Mouse (Mus musculus) heart, embryonic 14.5 days (tissue): ENCODE measurements around the gene Lmf2. TPM values are rescaled to one million over a fixed set of nuclear protein-coding genes. Genes with fewer than 3 reads are reported as not detected.

ENCODE experiments used
- ATAC-seq: fragments of 200-750 bp; cut with Nextera tagmentation; 2 replicates; pipeline ENCODE4 v1.8.0; 2017; ENCODE audit warnings: low read depth, moderate TSS enrichment; ENCODE audit not compliant: insufficient number of reproducible peaks, insufficient read depth, low FRiP score
- H3K27ac ChIP-seq, 2 experiments: fragments of 200-500 bp in 1 of 2; fragments of 300-500 bp in 1 of 2; sonication (generic) in 1 of 2; replicated peaks in 1 of 2; 2 replicates each; pipeline ENCODE4 v1.5.1; 2012 to 2014; ENCODE audit warnings: low read depth in 2 of 2, low read length in 2 of 2, control low read depth in 1 of 2, mild to moderate bottlenecking in 1 of 2, mixed read lengths in 1 of 2; ENCODE audit not compliant: control insufficient read depth in 1 of 2, insufficient read depth in 1 of 2
- H3K27me3 ChIP-seq: fragments of 300-500 bp; sonication (generic); 2 replicates; pipeline ENCODE4 v1.6.1; 2014; ENCODE audit warnings: mild to moderate bottlenecking, low read length, control low read depth; ENCODE audit not compliant: control insufficient read depth, insufficient read depth
- H3K36me3 ChIP-seq: fragments of 300-500 bp; sonication (generic); 2 replicates; pipeline ENCODE4 v1.6.1; 2014; ENCODE audit warnings: mild to moderate bottlenecking, control low read depth, low read length, mixed read lengths; ENCODE audit not compliant: control insufficient read depth, insufficient read depth
- H3K4me1 ChIP-seq, 2 experiments: fragments of 200-500 bp in 1 of 2; fragments of 300-500 bp in 1 of 2; sonication (generic) in 1 of 2; 2 replicates each; pipeline ENCODE4 v1.6.1; 2012 to 2014; ENCODE audit warnings: low read length in 2 of 2, control low read depth in 1 of 2, mixed read lengths in 1 of 2; ENCODE audit not compliant: control insufficient read depth in 2 of 2, insufficient read depth in 2 of 2
- H3K4me2 ChIP-seq: fragments of 300-500 bp; sonication (generic); 2 replicates; pipeline ENCODE4 v1.6.1; 2014; ENCODE audit warnings: mild to moderate bottlenecking, low read length
- H3K4me3 ChIP-seq, 2 experiments: fragments of 200-500 bp in 1 of 2; fragments of 300-500 bp in 1 of 2; sonication (generic) in 1 of 2; 2 replicates each; pipeline ENCODE4 v1.5.1; 2012 to 2014; ENCODE audit warnings: low read length in 2 of 2, mild to moderate bottlenecking in 2 of 2, control low read depth in 1 of 2, low read depth in 1 of 2, moderate library complexity in 1 of 2; ENCODE audit not compliant: control insufficient read depth in 1 of 2, insufficient read depth in 1 of 2
- H3K9ac ChIP-seq: fragments of 300-500 bp; sonication (generic); 2 replicates; pipeline ENCODE4 v1.6.1; 2014; ENCODE audit warnings: mild to moderate bottlenecking, low read length
- H3K9me3 ChIP-seq: fragments of 300-500 bp; sonication (generic); 2 replicates; pipeline ENCODE4 v1.6.1; 2016; ENCODE audit warnings: low read length, control low read depth; ENCODE audit not compliant: control insufficient read depth
- WGBS: fragments of 180-500 bp; shearing (Covaris S2); extraction: QIAGEN DNeasy Blood & Tissue Kit; methylation state at CpG from one replicate; pipeline ENCODE4 v1.1.7; 2014; 5-methylcytosine and 5-hydroxymethylcytosine counted together
- polyA plus RNA-seq: library from polyadenylated mRNA; unstranded; fragments of >200 nt; fragmentation: Nextera tagmentation; extraction: Ambion mirVana; gene quantifications from 2 replicates; pipeline ENCODE4 v1.2.1, GENCODE M21; 2014

Lmf2 gene
- polyA plus RNA-seq, 1 experiment from 2014 or later = 36.2 TPM

DNA sequence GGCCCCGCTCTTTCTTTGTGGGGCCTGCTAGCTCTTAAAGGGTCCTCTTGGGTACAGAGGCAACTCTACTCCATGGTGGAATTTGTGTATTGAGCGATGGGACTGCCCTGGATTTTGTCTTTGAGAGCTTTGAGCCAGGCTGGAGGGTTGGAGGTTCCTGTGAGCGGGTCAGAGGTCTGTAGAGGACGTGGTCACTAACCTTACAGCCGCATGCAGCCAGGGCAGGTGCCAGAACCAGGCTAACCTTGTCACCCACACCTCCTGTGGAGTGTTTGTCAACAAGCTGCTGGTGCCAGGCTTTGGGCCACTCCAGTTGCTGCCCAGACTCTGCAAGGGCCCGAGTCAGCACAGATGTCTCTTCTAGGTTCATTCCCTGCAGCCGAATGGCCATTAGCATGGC, 20.6 kb upstream of the Lmf2 start:
- Histone ChIP-seq H3K4me3 (no peak overlapping the region), H3K9ac (no peak overlapping the region), H3K4me1 (peaks cover 25 to 27% of the 10 kb centered on the region in 2 experiments), H3K9me3 (no peaks in the 10 kb centered on the region), H3K4me2 (no peak overlapping the region), H3K27me3 (peaks cover 47% of the 10 kb centered on the region), H3K36me3 (peaks cover 18% of the 10 kb centered on the region), H3K27ac (no peak overlapping the region)
- WGBS = 73% methylated on average over 7 of the region's 7 CpGs
- no peak for ATAC-seq

DNA sequence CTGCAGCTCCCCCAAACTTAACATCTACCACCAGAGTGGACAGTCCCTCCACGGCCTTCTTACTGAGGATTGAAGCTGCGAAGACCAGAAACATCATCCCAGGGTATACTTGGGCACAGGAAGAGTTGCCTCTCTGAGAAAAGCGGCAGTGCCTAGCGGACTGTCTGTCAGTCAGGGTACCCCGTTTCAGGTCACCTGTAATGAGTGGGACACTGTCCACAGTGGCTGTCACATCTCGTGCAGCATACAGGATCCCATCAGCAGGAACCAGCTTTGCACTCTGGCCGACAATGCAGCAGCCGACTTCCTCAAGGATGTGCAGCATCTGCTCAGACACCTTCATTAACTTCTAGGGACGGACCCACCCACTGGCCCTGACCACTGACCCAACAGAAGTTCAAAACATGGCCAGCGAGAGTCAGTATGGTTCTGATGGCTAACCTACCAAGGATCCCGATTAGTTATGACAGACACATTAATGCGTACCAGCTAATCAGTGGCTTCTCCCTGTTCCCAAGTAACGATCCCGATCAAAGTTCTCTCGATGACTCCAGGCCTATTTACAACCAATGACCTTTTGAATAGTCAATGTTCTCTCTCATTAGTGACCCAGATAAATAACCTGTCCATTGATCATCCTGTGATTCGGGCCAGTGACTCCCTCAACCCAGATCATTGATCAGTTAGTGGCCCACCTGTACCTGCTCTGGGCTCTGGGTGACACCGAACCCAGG, 19.5 kb upstream of the Lmf2 start:
- Histone ChIP-seq H3K9me3 (no peaks in the 10 kb centered on the region), H3K27me3 (peaks cover 41% of the 10 kb centered on the region), H3K4me3 (no peak overlapping the region), H3K4me1 (peaks cover 25 to 27% of the 10 kb centered on the region in 2 experiments), H3K4me2 (no peak overlapping the region), H3K36me3 (peaks cover 29% of the 10 kb centered on the region), H3K9ac (no peak overlapping the region; the same call in 1 of the 2 replicates), H3K27ac (no peak overlapping the region)
- 93% methylated on average over 17 of the region's 17 CpGs for WGBS
- no peak for ATAC-seq

GRCm38 (mm10) chr15:89374340-89374739, 18.9 kb upstream of the Lmf2 start:
- H3K36me3 ChIP-seq = peaks cover 35% of the 10 kb centered on the region
- ATAC-seq = no peak
- peaks cover 21 to 24% of the 10 kb centered on the region in 2 experiments for H3K4me1 ChIP-seq
- H3K4me3 ChIP-seq = peak overlapping the region; percentile 59 to 77
- peak overlapping the region; percentile 18 to 93; a peak in 3 of 4 replicates for H3K27ac ChIP-seq
- no peaks in the 10 kb centered on the region for H3K9me3 ChIP-seq
- 43% methylated on average over 9 of the region's 9 CpGs for whole genome bisulfite sequencing
- H3K27me3 ChIP-seq = peaks cover 35% of the 10 kb centered on the region
- peak overlapping the region; percentile 93 for H3K4me2 ChIP-seq
- H3K9ac ChIP-seq = peak overlapping the region; percentile 84

GRCm38 (mm10) chr15:89373762-89374248, 18.3 kb upstream of the Lmf2 start, which contains the start of gene Sco2:
Sco2 (minus strand) TSS chr15:89373846.
- Histone ChIP-seq H3K4me1 (peaks cover 16 to 20% of the 10 kb centered on the region in 2 experiments; a peak in 3 of 4 replicates), H3K4me3 (peak within 1 kb of the TSS; percentile 59 to 77), H3K4me2 (peak within 1 kb of the TSS; percentile 93), H3K27ac (peak within 1 kb of the TSS; percentile 82 to 93), H3K9ac (peak within 1 kb of the TSS; percentile 84), H3K9me3 (no peaks in the 10 kb centered on the region), H3K36me3 (peaks cover 41% of the 10 kb centered on the region), H3K27me3 (peaks cover 30% of the 10 kb centered on the region)
- peak; percentile 71 for ATAC-seq
- 0% methylated on average over 39 of the region's 42 CpGs for WGBS

GRCm38 (mm10) chr15:89373027-89373761, 17.7 kb upstream of the Lmf2 start:
- Histone ChIP-seq H3K27me3 (peaks cover 24% of the 10 kb centered on the region), H3K4me2 (peak overlapping the region; percentile 93), H3K27ac (peak overlapping the region; percentile 82 to 93), H3K9me3 (no peaks in the 10 kb centered on the region), H3K4me1 (peaks cover 10 to 14% of the 10 kb centered on the region in 2 experiments; a peak in 3 of 4 replicates), H3K36me3 (peaks cover 47% of the 10 kb centered on the region), H3K9ac (peak overlapping the region; percentile 84), H3K4me3 (peak overlapping the region; percentile 59 to 77)
- 1% methylated on average over 35 of the region's 35 CpGs for WGBS
- ATAC-seq = peak; percentile 77

- H3K4me2 ChIP-seq = peak overlapping the region; percentile 93
- no peak for ATAC-seq
- H3K9me3 ChIP-seq = no peaks in the 10 kb centered on the region
- H3K4me3 ChIP-seq = peak overlapping the region in 1 of 2 experiments; percentile 77; a peak in 2 of 4 replicates
- peaks cover 17% of the 10 kb centered on the region for H3K27me3 ChIP-seq
- peak overlapping the region in 1 of 2 experiments; percentile 93; a peak in 1 of 4 replicates for H3K27ac ChIP-seq
- H3K4me1 ChIP-seq = peaks cover 9 to 14% of the 10 kb centered on the region in 2 experiments; a peak in 3 of 4 replicates
- 80% methylated on average over 7 of the region's 7 CpGs for WGBS
- peaks cover 53% of the 10 kb centered on the region for H3K36me3 ChIP-seq
- H3K9ac ChIP-seq = peak overlapping the region; percentile 84; the same call in 1 of the 2 replicates
Observed at GRCm38 (mm10) chr15:89372536-89372935, 17.1 kb upstream of the Lmf2 start.

DNA sequence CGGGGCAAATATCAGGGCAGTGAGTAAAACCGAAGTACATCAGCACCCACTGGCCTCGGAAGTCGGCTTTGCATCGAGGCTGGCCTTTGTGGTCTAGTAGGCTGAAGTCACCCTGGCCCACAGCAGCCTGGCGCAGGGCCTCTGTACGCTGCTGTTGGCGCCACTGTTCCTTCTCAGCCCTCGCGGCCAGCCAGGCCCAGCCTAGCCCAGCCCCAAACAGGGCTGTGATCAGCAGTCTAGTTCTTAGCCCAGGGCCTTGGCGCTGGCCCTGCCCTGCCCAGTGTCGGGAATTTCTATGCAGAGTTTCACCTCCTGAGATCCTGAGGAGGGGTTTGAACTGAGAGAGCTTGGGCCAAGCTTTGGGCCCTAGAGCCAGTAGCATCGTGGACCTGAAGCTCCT, 16.6 kb upstream of the Lmf2 start:
- Histone ChIP-seq H3K27me3 (peaks cover 12% of the 10 kb centered on the region), H3K4me3 (no peak overlapping the region), H3K4me1 (peaks cover 6 to 14% of the 10 kb centered on the region in 2 experiments; a peak in 3 of 4 replicates), H3K4me2 (no peak overlapping the region), H3K9ac (no peak overlapping the region), H3K27ac (no peak overlapping the region), H3K36me3 (peaks cover 58% of the 10 kb centered on the region), H3K9me3 (no peaks in the 10 kb centered on the region)
- WGBS = 89% methylated on average over 13 of the region's 13 CpGs
- no peak for ATAC-seq
